Mouse (Mus musculus): ENCODE results near the gene Srp68. TPM values are rescaled to one million over a fixed set of nuclear protein-coding genes. Genes with fewer than 3 reads are reported as not detected.

The Srp68 gene
- polyA plus RNA-seq, 1 experiment, result 49.3 TPM

DNA sequence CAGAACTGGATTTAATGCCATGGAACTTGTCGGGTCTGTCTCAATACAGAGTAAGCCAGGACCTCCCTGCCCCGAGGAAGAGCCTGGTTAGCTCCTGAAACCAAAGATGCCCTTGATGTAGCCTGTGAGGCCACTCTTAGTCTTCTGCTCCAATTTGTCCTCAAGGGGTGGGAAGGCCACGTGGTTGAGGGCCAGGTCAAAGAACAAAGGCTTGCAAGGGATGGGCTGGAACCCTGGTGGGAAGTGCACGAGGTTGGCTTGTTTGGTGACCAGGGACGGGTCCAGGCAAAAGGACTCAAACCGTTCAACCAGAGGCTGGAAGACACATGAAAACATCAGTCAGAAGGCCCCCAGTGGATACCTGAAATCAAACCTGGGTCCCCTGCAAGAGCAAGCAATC is 28.4 kb downstream of the Srp68 start:
- H3K27me3 ChIP-seq (ENCODE audit: control insufficient read depth, insufficient read depth, low read length), result no peaks in the 10 kb centered on the region
- H3K4me1 ChIP-seq (ENCODE audit: control insufficient read depth, insufficient read depth, low read length), result no peaks in the 10 kb centered on the region
- no peak overlapping the region for H3K27ac ChIP-seq (ENCODE audit: control insufficient read depth, insufficient read depth, low read depth, low read length)
- H3K4me3 ChIP-seq (ENCODE audit: control insufficient read depth, low read depth, low read length), result no peak overlapping the region
- peaks cover 4% of the 10 kb centered on the region for H3K36me3 ChIP-seq (ENCODE audit: control insufficient read depth, insufficient read depth, low read length)
- TF ChIP-seq POLR2A (IDR thresholded peaks at IDR 0.05; ENCODE audit: control insufficient read depth, low read depth, low read length), result no peak
- TF ChIP-seq CTCF (IDR thresholded peaks at IDR 0.05; ENCODE audit: control insufficient read depth, insufficient read depth, insufficient replicate concordance, low read depth, low read length), result no peak

DNA sequence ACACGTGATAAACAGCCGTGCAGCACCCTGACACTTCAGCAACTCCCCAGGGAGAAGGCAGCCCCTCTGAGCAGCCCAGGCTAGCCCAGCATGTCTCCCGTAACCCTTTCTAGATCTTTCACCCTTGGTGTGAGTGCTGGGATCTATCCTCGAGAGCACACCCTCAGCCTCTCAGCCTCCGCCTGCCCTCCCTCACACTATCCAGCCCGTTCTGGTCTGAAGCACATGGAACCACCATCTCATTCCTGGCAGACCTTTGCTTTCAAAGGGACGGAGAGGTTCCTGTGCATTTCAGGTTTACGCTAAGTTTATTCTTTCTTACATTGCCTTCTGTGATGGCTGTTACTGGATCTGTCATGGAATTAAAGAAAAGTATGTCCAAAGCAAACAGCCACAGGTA is 29.4 kb downstream of the Srp68 start:
- Histone ChIP-seq H3K36me3 (ENCODE audit: control insufficient read depth, insufficient read depth, low read length) (peaks cover 4% of the 10 kb centered on the region), H3K4me3 (ENCODE audit: control insufficient read depth, low read depth, low read length) (no peak overlapping the region), H3K4me1 (ENCODE audit: control insufficient read depth, insufficient read depth, low read length) (no peaks in the 10 kb centered on the region), H3K27me3 (ENCODE audit: control insufficient read depth, insufficient read depth, low read length) (no peaks in the 10 kb centered on the region), H3K27ac (ENCODE audit: control insufficient read depth, insufficient read depth, low read depth, low read length) (no peak overlapping the region)
- no peak for TF ChIP-seq POLR2A (IDR thresholded peaks at IDR 0.05; ENCODE audit: control insufficient read depth, low read depth, low read length)
- TF ChIP-seq CTCF (IDR thresholded peaks at IDR 0.05; ENCODE audit: control insufficient read depth, insufficient read depth, insufficient replicate concordance, low read depth, low read length), result 0 out of 2 replicates have a peak, but pooled peaks have one; percentile 8

DNA sequence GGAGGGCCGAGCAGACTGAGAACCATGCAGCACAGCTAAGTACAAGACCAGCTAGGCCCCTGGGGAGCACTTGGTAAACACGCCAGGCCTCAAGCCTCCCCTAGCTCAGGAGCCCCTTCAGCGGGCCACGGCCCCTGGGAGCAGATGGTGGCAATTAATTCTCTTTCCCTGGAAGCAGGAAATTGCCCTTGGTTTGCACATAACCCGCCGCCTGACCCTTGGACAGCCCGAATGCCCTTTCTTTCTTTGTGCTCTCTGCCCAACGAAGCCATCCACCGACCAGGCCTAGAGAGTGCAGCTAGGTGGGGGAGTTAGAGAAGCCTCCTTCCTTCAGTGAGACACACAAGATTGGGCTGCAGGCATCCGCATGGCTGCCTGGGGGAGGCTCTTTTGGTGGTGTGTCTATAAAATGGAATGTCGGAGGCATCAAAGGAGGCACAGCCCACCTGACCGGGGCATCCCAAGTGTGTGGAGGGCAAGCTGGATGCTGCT is 32.2 kb downstream of the Srp68 start:
- Histone ChIP-seq H3K27me3 (ENCODE audit: control insufficient read depth, insufficient read depth, low read length) (no peaks in the 10 kb centered on the region), H3K27ac (ENCODE audit: control insufficient read depth, insufficient read depth, low read depth, low read length) (no peak overlapping the region), H3K4me3 (ENCODE audit: control insufficient read depth, low read depth, low read length) (no peak overlapping the region), H3K4me1 (ENCODE audit: control insufficient read depth, insufficient read depth, low read length) (peaks cover 6% of the 10 kb centered on the region), H3K36me3 (ENCODE audit: control insufficient read depth, insufficient read depth, low read length) (peaks cover 2% of the 10 kb centered on the region)
- no peak for TF ChIP-seq CTCF (IDR thresholded peaks at IDR 0.05; ENCODE audit: control insufficient read depth, insufficient read depth, insufficient replicate concordance, low read depth, low read length)
- no peak for TF ChIP-seq POLR2A (IDR thresholded peaks at IDR 0.05; ENCODE audit: control insufficient read depth, low read depth, low read length)

DNA sequence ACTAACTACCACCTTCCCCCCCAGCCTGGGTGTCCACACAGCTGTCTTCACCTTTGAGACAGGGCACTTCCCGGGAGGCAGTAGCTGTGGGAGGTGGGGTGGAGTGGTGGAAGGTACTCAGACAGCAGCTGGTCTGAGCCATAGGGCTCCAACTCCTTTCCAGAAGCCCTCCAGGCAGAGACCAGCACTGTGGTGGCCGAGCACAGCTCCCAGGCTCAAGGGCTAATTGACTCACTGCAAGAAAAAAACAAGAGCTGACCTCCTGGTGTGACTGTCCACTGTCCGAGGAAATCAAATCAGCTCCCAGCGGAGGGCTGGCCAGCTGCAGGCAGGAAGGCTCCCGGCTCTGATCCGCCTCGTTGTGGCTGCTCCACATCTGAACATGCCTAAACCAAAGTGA is 34.2 kb downstream of the Srp68 start:
- Histone ChIP-seq H3K27ac (ENCODE audit: control insufficient read depth, insufficient read depth, low read depth, low read length) (no peak overlapping the region), H3K36me3 (ENCODE audit: control insufficient read depth, insufficient read depth, low read length) (no peaks in the 10 kb centered on the region), H3K4me3 (ENCODE audit: control insufficient read depth, low read depth, low read length) (no peak overlapping the region), H3K4me1 (ENCODE audit: control insufficient read depth, insufficient read depth, low read length) (peaks cover 6% of the 10 kb centered on the region), H3K27me3 (ENCODE audit: control insufficient read depth, insufficient read depth, low read length) (no peaks in the 10 kb centered on the region)
- no peak for TF ChIP-seq CTCF (IDR thresholded peaks at IDR 0.05; ENCODE audit: control insufficient read depth, insufficient read depth, insufficient replicate concordance, low read depth, low read length)
- TF ChIP-seq POLR2A (IDR thresholded peaks at IDR 0.05; ENCODE audit: control insufficient read depth, low read depth, low read length), result no peak

DNA sequence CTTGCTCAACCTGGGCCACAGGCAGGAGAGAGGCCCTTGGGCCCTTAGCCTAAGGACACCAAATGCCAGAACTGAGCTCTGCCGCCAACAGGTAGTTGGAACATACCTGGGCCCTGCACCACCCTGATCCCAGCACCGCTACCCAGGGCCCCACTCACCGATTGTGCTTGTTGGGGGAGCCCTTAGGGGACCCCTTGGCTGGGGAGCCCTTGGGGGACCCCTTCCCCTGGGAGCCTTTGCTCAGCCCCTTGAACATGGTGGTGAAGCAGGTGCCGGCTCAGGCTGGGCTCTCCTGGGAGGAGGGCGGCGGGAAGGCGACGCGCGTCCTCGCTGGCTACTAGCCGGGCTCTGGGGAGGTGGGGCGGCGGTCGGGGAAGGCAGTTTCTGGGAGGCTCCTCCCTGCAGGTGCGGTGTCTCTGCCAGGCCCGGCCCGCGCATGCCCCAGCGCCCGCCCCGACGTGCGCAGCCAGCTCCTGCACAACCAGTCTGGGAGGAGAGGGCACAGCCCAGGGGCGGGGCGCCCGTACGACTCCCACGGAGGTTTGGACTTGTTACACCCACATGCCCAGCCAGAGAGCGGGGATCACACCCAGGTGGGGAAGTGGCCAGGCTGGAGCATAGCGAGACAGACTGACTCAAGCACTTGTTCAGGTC is 36.1 kb downstream of the Srp68 start, which contains the start of gene Evpl:
Evpl (minus strand) TSS at position 336 of the 654 bp plus-strand sequence.
- Histone ChIP-seq H3K27ac (ENCODE audit: control insufficient read depth, insufficient read depth, low read depth, low read length) (no peak within 1 kb of the TSS), H3K27me3 (ENCODE audit: control insufficient read depth, insufficient read depth, low read length) (no peaks in the 10 kb centered on the region), H3K4me3 (ENCODE audit: control insufficient read depth, low read depth, low read length) (peak within 1 kb of the TSS; percentile 13; the same call in 1 of the 2 replicates), H3K36me3 (ENCODE audit: control insufficient read depth, insufficient read depth, low read length) (no peaks in the 10 kb centered on the region), H3K4me1 (ENCODE audit: control insufficient read depth, insufficient read depth, low read length) (peaks cover 6% of the 10 kb centered on the region)
- TF ChIP-seq POLR2A (IDR thresholded peaks at IDR 0.05; ENCODE audit: control insufficient read depth, low read depth, low read length) (no peak), CTCF (IDR thresholded peaks at IDR 0.05; ENCODE audit: control insufficient read depth, insufficient read depth, insufficient replicate concordance, low read depth, low read length) (no peak)

DNA sequence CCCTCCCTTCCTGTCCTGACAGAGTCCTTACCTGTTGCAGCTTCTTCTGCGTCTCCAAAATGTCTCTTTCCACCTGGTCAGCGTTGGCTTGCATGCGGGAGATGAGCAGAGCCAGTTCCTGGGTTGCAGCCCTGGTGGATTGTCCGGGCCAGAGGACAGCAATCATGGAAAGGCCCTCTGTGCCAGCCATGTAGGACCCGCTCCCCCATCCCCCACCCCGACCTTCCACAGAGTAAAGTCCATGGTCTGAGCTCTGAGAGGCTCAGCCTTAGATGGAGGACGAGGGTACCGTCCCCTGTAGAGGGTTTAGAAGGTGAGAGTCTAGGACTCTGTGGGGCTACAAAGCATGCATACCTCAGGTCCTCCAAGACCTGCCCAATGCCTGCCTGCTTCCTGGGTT is 39.1 kb downstream of the Srp68 start:
- Histone ChIP-seq H3K27ac (ENCODE audit: control insufficient read depth, insufficient read depth, low read depth, low read length) (no peak overlapping the region), H3K4me3 (ENCODE audit: control insufficient read depth, low read depth, low read length) (no peak overlapping the region), H3K4me1 (ENCODE audit: control insufficient read depth, insufficient read depth, low read length) (peaks cover 6% of the 10 kb centered on the region), H3K36me3 (ENCODE audit: control insufficient read depth, insufficient read depth, low read length) (no peaks in the 10 kb centered on the region), H3K27me3 (ENCODE audit: control insufficient read depth, insufficient read depth, low read length) (no peaks in the 10 kb centered on the region)
- TF ChIP-seq POLR2A (IDR thresholded peaks at IDR 0.05; ENCODE audit: control insufficient read depth, low read depth, low read length) (no peak), CTCF (IDR thresholded peaks at IDR 0.05; ENCODE audit: control insufficient read depth, insufficient read depth, insufficient replicate concordance, low read depth, low read length) (no peak)

DNA sequence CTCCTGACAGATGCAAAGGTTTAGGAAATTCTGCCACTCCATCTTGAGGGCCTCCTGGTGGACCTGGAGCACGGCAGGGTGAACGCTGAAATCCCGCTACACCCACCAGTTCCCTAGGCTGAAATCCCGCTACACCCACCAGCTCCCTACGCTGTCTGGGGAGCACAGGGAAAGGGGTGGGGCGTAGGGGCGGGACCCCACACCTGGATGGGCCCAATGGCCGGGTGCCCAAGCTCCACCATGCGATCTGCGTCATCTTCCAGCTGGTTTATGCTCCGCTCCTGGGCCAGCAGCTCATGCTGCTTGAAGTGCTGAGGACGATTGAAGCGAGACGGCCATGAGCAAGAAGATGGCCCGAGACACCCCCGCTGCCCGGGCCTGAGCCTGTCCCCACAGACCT is 41.6 kb downstream of the Srp68 start:
- H3K27me3 ChIP-seq (ENCODE audit: control insufficient read depth, insufficient read depth, low read length), result no peaks in the 10 kb centered on the region
- no peaks in the 10 kb centered on the region for H3K4me1 ChIP-seq (ENCODE audit: control insufficient read depth, insufficient read depth, low read length)
- no peak overlapping the region; the same call in 1 of the 2 replicates for H3K4me3 ChIP-seq (ENCODE audit: control insufficient read depth, low read depth, low read length)
- TF ChIP-seq CTCF (IDR thresholded peaks at IDR 0.05; ENCODE audit: control insufficient read depth, insufficient read depth, insufficient replicate concordance, low read depth, low read length), result no peak
- H3K36me3 ChIP-seq (ENCODE audit: control insufficient read depth, insufficient read depth, low read length), result no peaks in the 10 kb centered on the region
- H3K27ac ChIP-seq (ENCODE audit: control insufficient read depth, insufficient read depth, low read depth, low read length), result no peak overlapping the region

Data from testis, adult 2 months (tissue).